Mouse (Mus musculus): ENCODE measurements around the gene Grip2.

GRCm38 (mm10) chr6:91721215-91721701 lies 105.8 kb downstream of the Grip2 start:
- TF ChIP-seq POLR2A (IDR thresholded peaks at IDR 0.05; ENCODE audit: borderline replicate concordance, control insufficient read depth, low read depth, low read length) (no peak), CTCF (IDR thresholded peaks at IDR 0.05; ENCODE audit: control insufficient read depth, insufficient read depth, low read length) (no peak)

All from bone marrow, adult 2 months (tissue).